Mouse (Mus musculus): ENCODE results near the gene Lhfp.
"Not testable (repeated sequence)": the region's sequence is repeated elsewhere in the genome, so short reads cannot be mapped to it uniquely, and the experiment has no call there.

The Lhfp gene

GRCm38 (mm10) chr3:53100210-53100609, 58.9 kb downstream of the Lhfp start:
- DNase-seq (ENCODE audit: low spot score), result no peak

- DNase-seq (ENCODE audit: low spot score), result no peak
Measured at GRCm38 (mm10) chr3:53100803-53101202, 59.5 kb downstream of the Lhfp start.

GRCm38 (mm10) chr3:53101711-53102110, 60.4 kb downstream of the Lhfp start:
- DNase-seq (ENCODE audit: low spot score), result no peak

GRCm38 (mm10) chr3:53102131-53102756, 60.9 kb downstream of the Lhfp start:
- no peak for DNase-seq (ENCODE audit: low spot score)

- no peak for DNase-seq (ENCODE audit: low spot score)
Measured at GRCm38 (mm10) chr3:53102757-53103153, 61.4 kb downstream of the Lhfp start.

GRCm38 (mm10) chr3:53108594-53109373, 67.5 kb downstream of the Lhfp start:
- no peak for DNase-seq (ENCODE audit: low spot score)

GRCm38 (mm10) chr3:53109879-53110278, 68.6 kb downstream of the Lhfp start:
- no peak for DNase-seq (ENCODE audit: low spot score)

- DNase-seq (ENCODE audit: low spot score), result peak; percentile 53
Measured at GRCm38 (mm10) chr3:53112048-53112447, 70.7 kb downstream of the Lhfp start.

- DNase-seq (ENCODE audit: low spot score), result not testable (repeated sequence)
Measured at GRCm38 (mm10) chr3:53118755-53119154, 77.4 kb downstream of the Lhfp start.

- no peak for DNase-seq (ENCODE audit: low spot score)
Measured at GRCm38 (mm10) chr3:53119978-53120377, 78.7 kb downstream of the Lhfp start.

GRCm38 (mm10) chr3:53125495-53125894, 84.2 kb downstream of the Lhfp start:
- no peak for DNase-seq (ENCODE audit: low spot score)

- DNase-seq (ENCODE audit: low spot score), result no peak
Measured at GRCm38 (mm10) chr3:53138785-53139184, 97.5 kb downstream of the Lhfp start.

- no peak for DNase-seq (ENCODE audit: low spot score)
Measured at GRCm38 (mm10) chr3:53139205-53139604, 97.9 kb downstream of the Lhfp start.

GRCm38 (mm10) chr3:53139642-53140041, 98.3 kb downstream of the Lhfp start:
- no peak for DNase-seq (ENCODE audit: low spot score)

- DNase-seq (ENCODE audit: low spot score), result no peak
Measured at GRCm38 (mm10) chr3:53142528-53142927, 101.2 kb downstream of the Lhfp start.

GRCm38 (mm10) chr3:53145526-53145925, 104.2 kb downstream of the Lhfp start:
- no peak for DNase-seq (ENCODE audit: low spot score)

GRCm38 (mm10) chr3:53145946-53146345, 104.6 kb downstream of the Lhfp start:
- no peak for DNase-seq (ENCODE audit: low spot score)

GRCm38 (mm10) chr3:53147001-53147400, 105.7 kb downstream of the Lhfp start:
- no peak for DNase-seq (ENCODE audit: low spot score)

- DNase-seq (ENCODE audit: low spot score), result no peak
Measured at GRCm38 (mm10) chr3:53148751-53149150, 107.4 kb downstream of the Lhfp start.

- DNase-seq (ENCODE audit: low spot score), result no peak
Measured at GRCm38 (mm10) chr3:53149625-53150320, 108.4 kb downstream of the Lhfp start.

- no peak for DNase-seq (ENCODE audit: low spot score)
Measured at GRCm38 (mm10) chr3:53151081-53151480, 109.8 kb downstream of the Lhfp start.

- DNase-seq (ENCODE audit: low spot score), result no peak
Measured at GRCm38 (mm10) chr3:53151607-53152006, 110.3 kb downstream of the Lhfp start.

- no peak for DNase-seq (ENCODE audit: low spot score)
Measured at GRCm38 (mm10) chr3:53161963-53162362, 120.6 kb downstream of the Lhfp start.

All from testis, postnatal 10 days (tissue).